Mouse (Mus musculus): ENCODE data around the gene Rbmx2. TPM values are rescaled to one million over a fixed set of nuclear protein-coding genes. Genes with fewer than 3 reads are reported as not detected.

The Rbmx2 gene
- polyA plus RNA-seq, 1 experiment from 2014 or later, result 19.4 TPM

Other genes with a start within 250 kb of the Rbmx2 start
- 2.6 and 2.8 TPM in 2 replicates for gene Elf4, start 231.9 kb upstream of the Rbmx2 start, polyA plus RNA-seq (2016; fragmentation: Nextera tagmentation; extraction: Ambion mirVana)
- gene Aifm1, start 181.4 kb upstream of the Rbmx2 start, polyA plus RNA-seq (2016; fragmentation: Nextera tagmentation; extraction: Ambion mirVana), result 65.5 and 73.0 TPM in 2 replicates
- 10.7 and 28.3 TPM in 2 replicates for gene Rab33a, start 175.7 kb upstream of the Rbmx2 start, polyA plus RNA-seq (2016; fragmentation: Nextera tagmentation; extraction: Ambion mirVana)
- gene Zfp280c, start 100.5 kb upstream of the Rbmx2 start, polyA plus RNA-seq (2016; fragmentation: Nextera tagmentation; extraction: Ambion mirVana), result 13.4 and 16.8 TPM in 2 replicates
- gene Slc25a14, start 71.6 kb upstream of the Rbmx2 start, polyA plus RNA-seq (2016; fragmentation: Nextera tagmentation; extraction: Ambion mirVana), result 20.7 and 27.1 TPM in 2 replicates
- gene Gpr119, start 20.5 kb upstream of the Rbmx2 start, polyA plus RNA-seq (2016; fragmentation: Nextera tagmentation; extraction: Ambion mirVana), result not detected in 2 replicates
- gene Gm595, start 182.7 kb downstream of the Rbmx2 start, polyA plus RNA-seq (2016; fragmentation: Nextera tagmentation; extraction: Ambion mirVana), result not detected in 2 replicates